9 mouse cellular contexts compared by ENCODE assay signal in genomic region chr16:44484079-44484478, GRCm38 (mm10).
DNase-seq lines count a peak whose midpoint lies in the region; ATAC-seq and TF ChIP-seq lines count a peak whose summit lies in the region.
"Had no signal": no experiment of that assay in that cellular context is flagged by ENCODE, and none has a peak within 500 bp of the region (broad histone marks: within the 10 kb centered on the region; RNA-seq: fewer than 3 reads in every experiment).

No protein-coding gene starts in this region.

- no peak overlapping the region for H3K4me3 ChIP-seq in cortical plate, adult 2 months (ENCODE audit: insufficient read depth, low read length)
- H3K4me3 ChIP-seq: megakaryocyte, embryonic 14.5 days had no signal

- H3K4me1 ChIP-seq in cortical plate, adult 2 months (ENCODE audit: control insufficient read depth, insufficient read depth, low read length), result no peaks in the 10 kb centered on the region
- H3K4me1 ChIP-seq: megakaryocyte, embryonic 14.5 days had no signal

- peak; percentile 73 for DNase-seq in ZHBTc4 (ENCODE audit: low read depth, low spot score)
- DNase-seq in gastrocnemius, postnatal 4 days (ENCODE audit: low spot score in 2 of 2), result peak; percentile 66 to 80
- peak; percentile 57 to 92 for DNase-seq in layer of hippocampus, adult 8-10 months (ENCODE audit: low spot score in 2 of 2)
- peak; percentile 86 for DNase-seq in lung, postnatal 10 days
- peak; percentile 86 to 89 for DNase-seq in right cerebral cortex, postnatal 10 days (ENCODE audit: low spot score in 2 of 2)

- peak; percentile 79 for ATAC-seq in CD4-positive, CD25-positive, alpha-beta regulatory T cell, adult 4 months
- ATAC-seq in erythroid progenitor cell, adult 5-6 weeks (replicated peaks; ENCODE audit: low FRiP score, poor library complexity, severe bottlenecking), result no peak

- TF ChIP-seq CTCF in cortical plate, adult 2 months (IDR thresholded peaks at IDR 0.05; ENCODE audit: extremely low read depth, insufficient read depth, low read length), result peak; percentile 97

- TF ChIP-seq POLR2A in cortical plate, adult 2 months (IDR thresholded peaks at IDR 0.05; ENCODE audit: extremely low read depth, insufficient read depth, low read length), result no peak

- H3K27ac ChIP-seq in cortical plate, adult 2 months (ENCODE audit: insufficient read depth, low read length), result no peak overlapping the region
